Mouse (Mus musculus): ENCODE data around the gene Pnrc2. TPM values are rescaled to one million over a fixed set of nuclear protein-coding genes. Genes with fewer than 3 reads are reported as not detected.

Pnrc2 gene
- total RNA-seq (2021): 110 and 149 TPM in 2 replicates
- long read RNA-seq, experiment 1, transcript Pnrc2-201 (3 exons, 1,919 nt): major isoform, 100 of 126 reads
- long read RNA-seq, experiment 1, transcript Pnrc2-202 (3 exons, 630 nt): minor isoform, 6 of 126 reads
- long read RNA-seq, experiment 1, transcript Pnrc2-203 (2 exons, 171 nt): minor isoform, 7 of 126 reads
- long read RNA-seq, experiment 1, partial matches to known transcripts: 0 of 126 reads
- long read RNA-seq, experiment 1, other reads (novel, unspliced or antisense): 13 of 126 reads
- long read RNA-seq, experiment 2, transcript Pnrc2-201 (3 exons, 1,919 nt): major isoform, 57 of 68 reads
- long read RNA-seq, experiment 2, partial matches to known transcripts: 0 of 68 reads
- long read RNA-seq, experiment 2, other reads (novel, unspliced or antisense): 6 of 68 reads

DNA sequence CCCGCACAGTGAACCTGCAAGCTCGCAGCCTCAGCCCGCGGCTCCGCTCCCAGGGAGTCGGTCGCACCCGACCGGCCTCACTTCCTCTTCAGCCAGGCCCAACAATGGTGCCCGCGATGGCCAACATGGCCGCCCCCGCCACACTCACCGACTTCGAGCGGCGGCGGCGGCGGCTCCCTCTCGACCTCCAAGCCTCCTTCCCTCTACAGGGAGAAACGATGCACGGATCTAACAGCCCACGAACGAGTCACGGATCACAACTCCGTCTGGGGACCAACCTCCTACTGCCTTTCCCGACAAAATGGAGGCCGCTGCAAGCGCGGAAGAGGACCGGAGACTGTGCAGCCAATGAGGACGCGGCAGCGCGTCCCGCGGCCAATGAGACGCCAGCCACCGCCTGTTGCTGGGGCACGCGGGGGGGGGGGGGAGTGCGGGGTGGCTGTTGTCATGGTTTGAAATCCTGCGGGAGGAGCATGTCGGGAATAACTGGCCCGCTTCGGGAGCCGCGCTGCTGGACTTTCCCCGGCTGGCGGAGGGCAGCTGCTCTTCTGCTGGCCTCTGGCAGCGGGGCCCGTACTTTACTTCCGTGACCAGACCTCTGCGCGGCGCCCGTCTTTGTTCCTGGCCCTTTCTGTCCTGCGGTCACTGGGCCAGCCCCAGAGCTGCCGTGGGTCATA lies at the start of gene Pnrc2:
Gene Pnrc2 (minus strand): TSS at position 325 of the 677 bp plus-strand sequence.
- DNase-seq: peak; percentile 96

DNA sequence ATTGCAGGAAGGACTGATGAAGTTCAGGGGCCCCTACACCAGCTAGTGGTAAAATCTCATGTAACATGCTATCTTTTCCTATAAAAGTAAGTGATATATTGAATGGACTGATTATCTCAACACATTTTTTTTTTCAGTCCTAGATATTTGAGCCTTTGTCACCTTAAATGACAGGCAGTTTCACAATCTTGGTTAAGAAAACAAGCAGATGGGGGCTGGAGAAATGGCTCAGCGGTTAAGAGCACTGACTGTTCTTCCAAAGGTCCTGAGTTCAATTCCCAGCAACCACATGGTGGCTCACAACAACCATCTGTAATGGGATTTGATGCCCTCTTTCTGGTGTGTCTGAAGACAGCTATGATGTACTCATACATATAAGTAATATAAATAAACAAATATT lies 48.5 kb upstream of the Pnrc2 start:
- no peak for DNase-seq

DNA sequence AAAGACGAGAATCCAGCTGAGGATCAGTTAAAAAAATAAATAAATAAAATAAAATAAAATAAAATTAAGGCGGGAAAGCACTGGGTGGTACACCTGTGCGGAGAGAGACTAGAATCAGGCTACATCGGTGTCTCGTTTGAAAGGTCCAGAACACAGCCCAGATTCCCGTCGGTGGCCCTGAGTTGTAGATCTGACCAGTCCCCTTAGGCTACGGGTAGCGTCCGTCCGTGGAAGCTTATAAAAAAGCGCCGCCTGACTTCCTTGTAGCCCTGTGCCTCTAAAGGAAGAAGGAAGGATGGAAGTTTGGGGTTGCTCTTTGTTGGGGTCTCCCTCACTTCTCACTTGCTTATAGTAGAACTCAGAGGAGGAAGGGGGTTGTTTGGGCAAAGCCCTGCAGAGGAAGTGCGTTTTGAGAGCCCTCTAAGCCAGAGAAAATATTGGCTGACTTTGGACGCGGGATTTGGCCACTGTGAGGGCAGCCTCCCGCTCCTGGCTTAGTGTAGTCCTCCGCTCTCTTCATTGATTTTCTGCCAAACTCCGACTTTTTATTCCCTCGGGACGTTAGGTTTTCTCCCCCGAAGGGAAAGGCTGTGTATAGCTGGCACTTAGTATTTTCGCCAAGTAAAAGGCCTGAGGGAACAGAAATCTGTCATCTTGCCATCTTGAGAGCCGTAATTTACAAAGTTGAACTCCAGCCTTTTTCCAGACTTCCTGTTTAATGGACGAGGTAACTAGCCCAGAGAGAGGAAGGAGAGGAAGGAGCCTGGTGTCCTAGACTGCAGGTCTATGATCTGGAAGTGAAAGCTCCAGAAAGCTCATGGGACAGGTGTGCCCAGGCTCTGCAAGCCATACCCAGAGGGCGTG lies 47.8 kb upstream of the Pnrc2 start:
- peak; percentile 65 for DNase-seq

DNA sequence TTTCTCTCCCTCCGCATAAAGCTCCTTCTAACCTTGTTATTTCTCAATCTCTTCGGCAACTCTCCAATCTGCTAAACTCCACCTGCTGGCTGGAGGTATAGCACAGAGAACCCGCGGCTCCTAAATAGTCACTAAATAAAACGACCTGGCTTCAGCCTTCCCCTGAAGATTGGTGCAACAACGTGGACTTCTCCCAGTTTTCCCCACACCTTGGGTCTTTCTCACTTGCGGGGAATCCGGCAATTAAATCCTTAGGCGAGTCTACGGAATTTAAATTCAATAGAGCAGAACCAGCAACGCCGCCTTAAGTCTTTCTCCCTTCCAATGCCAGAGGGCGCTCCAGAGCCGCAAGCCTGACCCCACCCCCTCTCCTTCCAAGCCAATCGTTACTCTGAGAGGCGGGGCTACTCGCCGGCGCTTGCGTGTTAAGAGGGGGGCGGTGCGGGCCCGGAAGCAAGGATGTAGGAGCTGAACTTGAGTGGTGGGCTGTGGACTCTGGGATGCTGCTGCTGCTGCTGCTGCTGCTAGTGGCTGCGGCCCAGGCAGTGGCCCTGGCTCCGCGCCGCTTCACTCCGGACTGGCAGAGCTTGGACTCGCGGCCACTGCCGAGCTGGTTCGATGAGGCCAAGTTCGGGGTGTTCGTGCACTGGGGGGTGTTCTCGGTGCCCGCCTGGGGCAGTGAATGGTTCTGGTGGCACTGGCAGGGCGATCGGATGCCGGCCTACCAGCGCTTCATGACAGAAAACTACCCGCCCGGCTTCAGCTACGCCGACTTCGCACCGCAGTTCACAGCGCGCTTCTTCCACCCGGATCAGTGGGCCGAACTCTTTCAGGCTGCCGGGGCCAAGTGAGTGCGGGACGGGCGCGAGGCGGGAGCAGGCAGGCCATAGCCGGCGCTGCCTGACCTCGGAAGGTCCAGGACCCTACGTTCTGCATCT lies 46.9 kb upstream of the Pnrc2 start, which contains the start of gene Fuca1:
Gene Fuca1 (plus strand): TSS at position 432 of the 938 bp plus-strand sequence.
- DNase-seq: peak; percentile 97

DNA sequence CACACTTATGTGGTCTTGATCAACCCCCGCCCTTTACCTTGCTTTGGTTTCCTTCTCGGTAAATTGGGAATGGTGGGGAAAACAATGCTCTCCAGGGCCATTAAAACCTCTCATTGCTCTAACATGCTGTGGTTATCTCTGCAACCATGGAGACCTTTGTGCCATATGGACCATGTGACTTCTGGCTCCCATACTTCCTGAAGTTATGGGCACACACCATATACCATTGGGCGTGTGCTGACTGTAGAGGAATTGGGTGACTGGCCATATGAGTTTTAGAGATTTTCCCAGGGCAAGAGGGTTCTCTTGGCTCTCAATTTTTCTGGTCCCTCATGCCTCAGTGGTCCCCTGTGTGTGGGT lies 45.6 kb upstream of the Pnrc2 start:
- DNase-seq: no peak

- DNase-seq: no peak
These were observed 45.1 kb upstream of the Pnrc2 start for GRCm38 (mm10) chr4:135918635-135919279.

- DNase-seq: no peak
These were observed 39.8 kb upstream of the Pnrc2 start for GRCm38 (mm10) chr4:135913433-135913832.

DNA sequence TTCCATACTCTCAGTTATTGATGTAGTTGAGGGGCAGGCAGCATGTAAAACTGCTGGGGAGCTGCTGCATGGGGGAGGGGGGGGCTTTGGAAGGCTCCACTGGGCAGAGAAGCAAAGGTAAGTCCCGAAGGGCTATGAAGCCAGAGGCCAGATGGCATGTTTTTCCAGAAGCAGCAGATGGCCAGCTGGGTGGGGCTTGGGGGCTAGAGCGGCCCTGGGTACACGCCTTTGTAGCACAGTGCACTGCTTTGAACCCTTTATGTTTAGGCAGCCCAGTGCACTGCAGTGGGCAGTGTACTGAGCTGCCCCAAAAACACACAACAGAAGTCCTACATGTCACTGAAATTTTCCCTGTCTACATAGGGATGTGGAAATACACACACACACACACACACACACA lies 39.2 kb upstream of the Pnrc2 start:
- no peak for DNase-seq

DNA sequence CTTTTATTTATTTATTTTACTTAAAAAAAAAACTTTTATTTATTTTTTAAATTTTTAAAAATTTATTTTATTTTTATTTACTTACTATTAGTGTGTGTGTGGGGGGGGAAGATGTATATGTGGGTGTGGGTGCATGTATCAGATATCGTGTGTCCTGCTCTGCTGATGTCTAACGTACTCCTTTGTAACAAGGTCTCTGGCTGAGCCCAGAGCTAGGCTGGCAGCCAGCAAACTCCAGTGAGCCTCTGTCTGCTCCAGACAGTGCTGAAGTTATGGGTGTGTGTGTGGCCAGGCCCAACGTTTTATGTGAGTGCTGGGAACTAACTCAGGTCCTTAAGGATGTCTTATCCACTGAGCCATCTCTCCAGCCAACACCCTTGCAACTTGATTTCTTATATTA lies 38.5 kb upstream of the Pnrc2 start:
- DNase-seq: no peak

GRCm38 (mm10) chr4:135911531-135911930 lies 37.9 kb upstream of the Pnrc2 start:
- DNase-seq: no peak

- DNase-seq: no peak
These were observed 35.8 kb upstream of the Pnrc2 start for GRCm38 (mm10) chr4:135909326-135910066.

DNA sequence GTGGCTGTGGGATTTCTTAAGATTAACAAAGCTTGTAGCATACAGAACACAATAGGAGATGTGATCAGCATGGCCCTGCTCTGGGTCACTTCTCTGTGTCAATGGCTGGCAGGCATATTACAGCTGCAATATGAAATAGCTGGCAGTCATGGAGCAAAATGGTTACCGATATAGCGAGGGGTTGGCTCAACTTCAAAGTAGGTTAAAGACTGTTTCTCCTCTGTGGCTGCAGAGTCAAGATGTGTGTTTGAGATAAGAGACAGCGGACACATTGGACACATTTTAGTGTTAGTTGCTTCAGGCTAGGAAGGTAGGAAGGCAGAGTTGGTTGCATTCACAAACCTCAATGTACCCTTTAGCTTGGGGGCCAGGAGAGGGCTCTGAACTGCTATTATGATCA lies 33.0 kb upstream of the Pnrc2 start:
- no peak for DNase-seq

- DNase-seq: no peak
These were observed 31.2 kb upstream of the Pnrc2 start for GRCm38 (mm10) chr4:135904810-135905209.

DNA sequence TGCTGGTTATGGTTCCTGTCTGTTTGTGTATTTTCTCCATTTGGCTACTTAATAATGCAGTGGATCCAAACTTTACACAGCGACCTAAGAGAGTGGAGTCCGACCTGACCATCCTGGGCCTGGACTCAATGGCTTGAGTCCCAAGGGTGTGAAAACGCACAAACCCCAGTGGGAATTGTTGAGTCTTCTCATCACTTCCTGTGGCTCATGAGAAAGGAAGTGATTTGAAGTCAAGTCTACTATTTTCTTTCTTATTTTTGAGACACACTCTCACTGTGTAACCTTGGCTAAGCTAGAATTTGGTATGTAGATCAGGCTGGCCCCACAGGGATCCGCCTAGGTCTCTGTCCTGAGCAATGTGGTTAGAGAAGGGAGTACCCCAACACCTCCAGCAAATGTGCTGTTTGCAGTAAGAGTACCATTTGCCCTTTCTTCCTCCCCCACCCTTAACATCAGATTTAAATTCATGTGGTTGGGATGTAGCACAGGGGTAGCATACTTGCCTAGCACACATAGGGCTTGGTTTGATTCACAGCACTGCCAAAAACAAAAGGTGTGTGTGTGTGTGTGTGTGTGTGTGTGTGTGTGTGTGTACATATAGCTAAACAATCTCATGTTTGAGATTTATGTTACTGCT lies 29.1 kb upstream of the Pnrc2 start:
- no peak for DNase-seq

GRCm38 (mm10) chr4:135900008-135900407 lies 26.4 kb upstream of the Pnrc2 start:
- DNase-seq: no peak

DNA sequence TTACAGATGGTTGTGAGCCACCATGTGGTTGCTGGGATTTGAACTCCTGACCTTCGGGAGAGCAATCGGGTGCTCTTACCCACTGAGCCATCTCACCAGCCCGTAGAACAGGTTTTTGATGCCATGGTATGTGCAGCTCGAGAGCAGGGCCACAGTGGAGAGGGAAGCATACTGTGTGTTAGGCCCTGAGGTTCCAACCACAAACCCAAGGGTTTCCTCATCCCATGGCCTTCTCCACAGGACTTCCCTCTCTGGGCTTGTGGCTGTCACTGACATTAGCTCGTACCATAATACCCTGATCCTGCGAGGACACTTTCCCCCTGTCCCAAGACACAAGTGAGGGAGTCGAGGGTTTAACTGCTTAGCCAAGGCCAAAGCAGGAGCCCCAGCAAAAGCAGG lies 25.4 kb upstream of the Pnrc2 start:
- no peak for DNase-seq

DNA sequence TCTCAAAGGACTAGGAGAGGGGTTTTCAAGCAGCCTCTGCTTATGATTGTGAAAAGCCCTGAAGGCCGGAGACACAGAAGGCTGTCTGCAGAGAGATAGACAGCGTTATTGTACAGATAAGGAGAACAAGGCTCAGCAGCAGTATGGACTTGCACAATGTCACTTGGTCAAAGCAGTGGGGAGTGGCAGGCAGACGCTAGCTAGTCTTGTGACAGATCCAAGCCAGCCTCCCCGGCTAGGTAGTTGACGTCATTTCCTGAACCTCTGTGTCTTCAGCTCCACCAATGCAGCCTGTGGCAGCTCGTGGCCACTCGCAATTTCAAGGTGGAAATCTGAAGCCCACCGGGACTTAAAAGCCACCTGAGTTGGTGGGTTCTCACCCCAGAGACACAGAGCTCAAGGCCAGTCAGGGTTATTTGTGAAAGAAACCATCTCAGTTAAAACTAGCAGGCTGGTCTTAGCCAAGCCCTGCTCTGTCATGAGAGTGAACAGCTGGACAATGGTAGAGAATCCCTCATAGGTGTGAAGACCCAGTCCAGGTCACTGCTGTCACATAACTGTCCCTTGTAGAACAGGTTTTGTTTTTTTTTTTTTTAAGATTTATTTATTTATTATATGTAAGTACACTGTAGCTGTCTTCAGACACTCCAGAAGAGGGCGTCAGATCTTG lies 24.9 kb upstream of the Pnrc2 start:
- DNase-seq: peak; percentile 70

DNA sequence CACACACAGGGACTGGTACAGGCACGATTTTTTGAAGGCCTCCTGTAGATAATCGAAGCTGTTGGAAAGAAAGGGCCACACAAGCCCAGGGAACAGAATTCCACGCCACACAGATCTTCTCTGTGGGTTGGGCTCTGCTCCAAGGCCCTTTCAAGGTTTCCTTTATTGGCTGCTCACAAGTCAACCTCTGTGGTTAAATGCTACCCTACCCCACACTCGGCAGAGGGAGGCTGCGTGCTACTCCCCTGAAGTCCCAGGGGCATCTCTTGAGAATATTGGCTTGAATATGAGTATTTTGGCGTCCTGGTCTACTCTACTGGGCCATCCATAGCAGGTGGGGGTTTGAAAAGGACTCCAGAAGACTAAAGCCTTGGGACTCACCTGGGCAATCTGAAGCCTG lies 22.5 kb upstream of the Pnrc2 start:
- DNase-seq: no peak

GRCm38 (mm10) chr4:135895071-135895571 lies 21.5 kb upstream of the Pnrc2 start, which contains the start of gene Cnr2:
Cnr2 (plus strand) TSS chr4:135895394.
- no peak for DNase-seq

Measured in adrenal gland, postnatal 14 days (tissue).